Mouse (Mus musculus): Measurements from ENCODE around the gene Il17rb. TPM values are rescaled to one million over a fixed set of nuclear protein-coding genes. Genes with fewer than 3 reads are reported as not detected.

Gene Il17rb
- polyA plus RNA-seq, 1 experiment from 2014 or later, result 0.32 TPM

DNA sequence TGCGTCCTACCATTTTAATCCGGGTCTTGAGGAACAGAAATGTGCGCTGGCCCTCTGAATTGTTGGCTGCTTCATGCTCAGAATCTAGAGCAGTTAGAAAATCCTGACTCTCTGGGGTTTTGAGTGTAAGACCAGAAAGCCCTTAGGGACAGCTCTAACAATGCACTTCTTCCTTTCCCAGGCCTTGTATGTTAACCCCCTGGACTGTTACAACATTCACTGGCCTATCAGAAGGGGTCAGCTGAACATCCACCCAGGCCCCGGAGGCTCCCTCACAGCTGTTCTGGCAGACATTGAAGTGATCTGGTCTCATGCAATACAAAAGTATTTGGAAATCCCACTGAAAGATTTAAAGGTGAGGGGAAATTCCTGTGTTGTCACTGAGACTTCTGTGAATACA lies 22.6 kb downstream of the Il17rb start:
- H3K4me1 ChIP-seq, result no peaks in the 10 kb centered on the region
- peaks cover 100% of the 10 kb centered on the region for H3K36me3 ChIP-seq
- H3K9ac ChIP-seq, result no peak overlapping the region
- H3K27me3 ChIP-seq (replicated peaks), result no peaks in the 10 kb centered on the region
- no peak for ATAC-seq (ENCODE audit: extremely low read depth, insufficient number of reproducible peaks, low FRiP score, low TSS enrichment)
- no peak overlapping the region for H3K4me3 ChIP-seq
- no peaks in the 10 kb centered on the region for H3K9me3 ChIP-seq
- H3K27ac ChIP-seq (replicated peaks), result no peak overlapping the region
- no peak overlapping the region for H3K4me2 ChIP-seq
- 89% methylated on average over 4 of the region's 4 CpGs for WGBS

DNA sequence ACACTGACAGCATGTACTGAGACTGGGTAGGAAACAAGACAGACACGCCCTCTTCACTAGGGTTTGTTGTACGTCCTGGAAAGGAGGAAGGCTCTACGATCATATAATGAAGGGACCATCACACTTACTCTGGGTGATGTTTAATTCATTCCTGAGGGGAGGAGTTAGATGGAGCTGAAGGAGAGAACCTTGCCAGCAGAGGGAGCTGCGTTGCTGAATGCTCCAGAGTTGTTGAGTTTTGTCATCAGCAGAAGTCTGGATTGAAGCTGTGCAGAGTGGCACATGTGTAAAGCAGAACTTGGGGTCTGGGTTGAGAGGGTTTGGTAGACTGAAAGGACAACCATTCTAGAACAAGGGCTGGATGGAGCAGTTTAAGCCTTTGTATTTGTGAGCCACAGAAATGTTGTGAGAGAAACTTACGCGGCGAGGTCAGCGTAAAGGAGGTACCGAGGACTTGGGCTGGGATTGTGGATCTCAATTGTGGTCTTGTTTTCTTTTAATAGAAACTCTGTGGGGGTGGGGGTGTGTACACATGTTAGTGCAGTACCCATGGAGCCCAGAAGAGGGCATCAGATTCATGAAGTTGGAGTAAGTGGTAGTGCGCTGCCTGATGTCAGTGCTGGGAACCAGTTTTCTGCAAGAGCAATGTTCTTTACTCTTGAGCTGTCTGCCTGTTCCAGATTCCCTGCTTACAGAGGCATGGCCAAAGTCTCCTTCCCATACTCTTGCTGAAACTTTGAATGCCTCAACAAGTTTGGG lies 28.1 kb downstream of the Il17rb start:
- no peak for ATAC-seq (ENCODE audit: extremely low read depth, insufficient number of reproducible peaks, low FRiP score, low TSS enrichment)
- H3K4me3 ChIP-seq, result no peak overlapping the region
- no peak overlapping the region for H3K4me2 ChIP-seq
- peaks cover 10% of the 10 kb centered on the region for H3K4me1 ChIP-seq
- WGBS, result 96% methylated on average over 10 of the region's 10 CpGs
- H3K27me3 ChIP-seq (replicated peaks), result no peaks in the 10 kb centered on the region
- peaks cover 60% of the 10 kb centered on the region for H3K36me3 ChIP-seq
- no peak overlapping the region for H3K27ac ChIP-seq (replicated peaks)
- H3K9me3 ChIP-seq, result no peaks in the 10 kb centered on the region
- no peak overlapping the region for H3K9ac ChIP-seq

DNA sequence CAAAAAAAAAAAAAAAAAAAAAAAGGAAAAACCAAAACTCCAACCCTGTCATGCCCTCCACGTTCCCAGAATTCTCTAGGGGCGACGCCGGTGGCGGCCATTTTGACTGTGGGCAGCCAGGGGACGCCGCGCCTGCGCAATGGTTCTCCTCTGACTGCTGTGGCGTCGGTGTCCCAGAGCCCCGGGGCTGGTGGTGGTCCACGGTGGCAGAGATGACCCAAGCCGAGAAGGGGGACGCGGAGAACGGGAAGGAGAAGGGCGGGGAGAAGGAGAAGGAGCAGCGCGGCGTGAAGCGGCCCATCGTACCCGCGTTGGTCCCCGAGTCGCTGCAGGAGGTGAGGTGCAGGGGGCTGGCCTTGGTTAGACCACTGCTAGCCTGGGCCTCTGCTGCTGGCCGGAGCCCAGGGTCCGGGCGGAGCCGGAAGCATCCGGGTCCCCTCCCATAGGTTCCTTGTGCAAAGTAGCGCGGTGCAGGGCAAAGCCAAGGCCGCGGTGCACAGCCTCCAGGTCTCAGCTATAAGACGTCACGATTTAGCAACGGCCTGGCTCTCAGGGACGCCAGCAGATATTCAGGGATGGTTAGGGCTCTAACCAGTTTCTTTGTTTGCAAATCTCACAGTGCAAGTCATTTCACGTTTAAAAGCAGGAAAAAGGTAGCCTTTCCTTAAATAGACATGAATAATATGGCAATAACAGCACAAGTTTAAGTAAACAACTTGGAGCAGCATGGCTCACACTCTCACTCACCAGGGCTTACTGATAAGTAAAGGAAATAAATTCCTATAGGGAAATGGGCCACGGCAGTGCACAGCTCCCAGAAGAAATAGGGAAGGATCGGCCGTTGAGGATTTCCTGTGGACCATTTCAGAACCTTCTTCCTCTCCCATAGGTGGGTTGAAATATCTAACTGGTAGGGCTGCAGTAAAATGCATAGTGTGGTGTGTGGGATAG lies 30.2 kb downstream of the Il17rb start, which contains the start of gene Actr8:
Actr8 (plus strand) TSS at position 84 of the 951 bp plus-strand sequence.
- H3K36me3 ChIP-seq, result peaks cover 57% of the 10 kb centered on the region
- H3K4me2 ChIP-seq, result peak within 1 kb of the TSS; percentile 90
- H3K9me3 ChIP-seq, result no peaks in the 10 kb centered on the region
- peaks cover 10% of the 10 kb centered on the region for H3K4me1 ChIP-seq
- peak within 1 kb of the TSS; percentile 83 for H3K9ac ChIP-seq
- 1% methylated on average over 43 of the region's 44 CpGs for WGBS
- H3K4me3 ChIP-seq, result peak within 1 kb of the TSS; percentile 63
- H3K27me3 ChIP-seq (replicated peaks), result no peaks in the 10 kb centered on the region
- peak; percentile 86 for ATAC-seq (ENCODE audit: extremely low read depth, insufficient number of reproducible peaks, low FRiP score, low TSS enrichment)
- peak within 1 kb of the TSS; percentile 92 for H3K27ac ChIP-seq (replicated peaks)

DNA sequence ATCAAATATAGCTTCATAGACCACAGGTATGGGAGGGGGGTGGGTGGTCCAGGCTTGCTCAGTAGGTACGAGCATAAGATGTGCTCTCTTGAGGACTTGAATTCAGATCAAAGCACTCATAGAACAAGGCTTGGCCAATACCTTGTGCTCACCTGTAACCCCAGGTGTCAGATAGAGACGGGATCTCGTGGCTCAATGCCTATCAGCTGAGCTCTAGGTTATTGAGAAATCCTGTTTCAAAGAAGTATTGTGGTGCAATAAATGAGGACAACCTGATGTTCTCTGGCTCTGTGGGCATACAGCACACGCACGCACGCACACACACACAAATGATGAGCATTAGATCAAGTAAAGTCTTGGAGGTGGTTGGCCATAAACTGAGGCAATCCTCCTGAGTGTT lies 31.8 kb downstream of the Il17rb start:
- peaks cover 57% of the 10 kb centered on the region for H3K36me3 ChIP-seq
- ATAC-seq (ENCODE audit: extremely low read depth, insufficient number of reproducible peaks, low FRiP score, low TSS enrichment), result no peak
- 92% methylated on average over 6 of the region's 6 CpGs for WGBS

DNA sequence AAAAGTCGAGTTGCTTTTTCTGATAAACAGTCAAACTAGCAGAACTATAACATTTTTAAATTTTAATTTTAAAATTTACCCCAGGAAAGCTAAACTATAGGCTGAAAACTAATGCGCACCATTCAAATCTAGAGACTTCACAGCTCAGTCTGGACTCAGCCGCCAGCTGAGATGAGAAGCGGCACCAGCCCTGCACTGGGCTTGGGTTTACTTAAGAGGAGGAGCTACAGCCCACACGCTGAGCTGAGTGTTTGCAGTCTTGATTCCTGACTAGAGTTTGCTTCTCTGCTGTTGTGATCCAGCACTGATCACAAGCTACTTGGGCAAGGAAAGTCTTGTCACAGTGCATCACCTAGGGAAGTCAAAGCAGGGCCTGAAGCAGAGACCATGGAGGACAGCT lies 36.7 kb downstream of the Il17rb start:
- no peak overlapping the region for H3K27ac ChIP-seq (replicated peaks)
- peaks cover 24% of the 10 kb centered on the region for H3K4me1 ChIP-seq
- no peaks in the 10 kb centered on the region for H3K9me3 ChIP-seq
- no peaks in the 10 kb centered on the region for H3K27me3 ChIP-seq (replicated peaks)
- H3K4me3 ChIP-seq, result no peak overlapping the region
- 79% methylated on average over 5 of the region's 5 CpGs for WGBS
- H3K36me3 ChIP-seq, result peaks cover 60% of the 10 kb centered on the region
- no peak for ATAC-seq (ENCODE audit: extremely low read depth, insufficient number of reproducible peaks, low FRiP score, low TSS enrichment)
- H3K9ac ChIP-seq, result no peak overlapping the region
- H3K4me2 ChIP-seq, result no peak overlapping the region

More for the DNA sequence above, 31.8 kb downstream of the Il17rb start:
- H3K27me3 ChIP-seq (replicated peaks), result no peaks in the 10 kb centered on the region
- no peak overlapping the region for H3K4me2 ChIP-seq
- H3K27ac ChIP-seq (replicated peaks), result no peak overlapping the region
- no peaks in the 10 kb centered on the region for H3K9me3 ChIP-seq
- no peak overlapping the region for H3K4me3 ChIP-seq
- H3K9ac ChIP-seq, result no peak overlapping the region
- H3K4me1 ChIP-seq, result peaks cover 10% of the 10 kb centered on the region

DNA sequence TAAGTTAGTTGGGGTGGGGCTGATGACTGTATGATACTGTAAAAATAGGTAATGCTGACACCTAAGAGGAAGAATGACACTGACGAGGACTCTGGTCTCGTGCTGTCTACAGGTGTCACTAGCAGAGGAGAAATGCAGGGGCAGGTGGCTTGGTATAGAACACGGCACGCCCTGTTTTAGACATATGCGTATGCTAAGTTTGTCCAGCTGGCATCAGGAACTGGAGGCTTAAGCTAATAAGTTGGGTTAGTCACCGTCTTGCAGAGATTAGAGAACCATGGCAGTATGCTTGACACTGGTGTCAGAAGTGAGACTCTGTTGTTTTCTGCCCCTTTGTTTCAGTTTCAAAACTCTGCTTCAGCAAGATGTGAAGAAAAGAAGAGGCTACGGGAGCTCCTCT lies 37.2 kb downstream of the Il17rb start:
- Histone ChIP-seq H3K36me3 (peaks cover 60% of the 10 kb centered on the region), H3K9ac (no peak overlapping the region), H3K27me3 (replicated peaks) (no peaks in the 10 kb centered on the region), H3K4me1 (peaks cover 24% of the 10 kb centered on the region), H3K27ac (replicated peaks) (no peak overlapping the region), H3K4me3 (no peak overlapping the region), H3K9me3 (no peaks in the 10 kb centered on the region), H3K4me2 (no peak overlapping the region)
- WGBS, result 92% methylated on average over 7 of the region's 7 CpGs
- no peak for ATAC-seq (ENCODE audit: extremely low read depth, insufficient number of reproducible peaks, low FRiP score, low TSS enrichment)

DNA sequence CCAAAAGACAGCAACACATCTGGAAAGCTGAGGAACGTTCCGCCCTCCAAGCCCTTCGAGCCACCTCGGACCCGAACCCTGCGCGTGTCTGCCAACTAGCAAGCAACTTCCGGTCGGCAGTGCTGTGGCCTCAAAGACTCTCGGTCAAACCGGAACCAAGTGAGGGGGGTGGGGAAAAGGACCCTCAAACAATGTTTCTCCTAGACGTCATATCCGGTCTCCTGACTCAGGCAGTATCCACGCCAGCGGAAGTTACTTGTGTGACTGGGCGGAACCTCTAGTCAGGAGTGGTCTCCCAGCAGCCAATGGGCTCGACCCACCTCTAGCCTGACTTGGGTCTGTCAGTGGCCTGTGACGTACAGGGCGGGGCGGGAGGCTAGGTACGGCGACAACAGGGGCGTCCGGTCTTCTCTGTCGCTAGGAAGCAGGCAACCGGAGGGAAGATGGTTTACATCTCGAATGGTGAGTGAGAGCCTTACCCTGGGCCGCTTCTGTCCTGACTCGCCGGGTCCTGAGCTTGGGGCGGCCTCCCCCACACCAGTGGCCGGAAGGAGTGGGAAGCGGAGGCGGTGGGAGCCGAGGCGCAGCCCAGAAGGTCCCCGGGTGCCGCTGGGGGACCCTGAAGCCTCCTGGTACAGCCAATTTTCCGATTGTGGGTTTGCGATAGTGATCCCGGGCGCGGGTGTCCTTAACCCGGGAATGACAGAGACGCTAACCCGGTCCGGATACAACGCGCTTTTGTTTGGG lies 40.4 kb downstream of the Il17rb start, which contains the start of gene Selenok:
Selenok (plus strand) TSS at position 234 of the 747 bp plus-strand sequence.
- H3K4me3 ChIP-seq, result peak within 1 kb of the TSS; percentile 84
- H3K27ac ChIP-seq (replicated peaks), result peak within 1 kb of the TSS; percentile 81
- peaks cover 36% of the 10 kb centered on the region for H3K36me3 ChIP-seq
- WGBS, result under 1% methylated on average over 49 of the region's 49 CpGs
- no peaks in the 10 kb centered on the region for H3K27me3 ChIP-seq (replicated peaks)
- H3K9ac ChIP-seq, result peak within 1 kb of the TSS; percentile 92
- H3K9me3 ChIP-seq, result no peaks in the 10 kb centered on the region
- H3K4me1 ChIP-seq, result peaks cover 24% of the 10 kb centered on the region
- peak; percentile 100 for ATAC-seq (ENCODE audit: extremely low read depth, insufficient number of reproducible peaks, low FRiP score, low TSS enrichment)
- peak within 1 kb of the TSS; percentile 77 for H3K4me2 ChIP-seq

DNA sequence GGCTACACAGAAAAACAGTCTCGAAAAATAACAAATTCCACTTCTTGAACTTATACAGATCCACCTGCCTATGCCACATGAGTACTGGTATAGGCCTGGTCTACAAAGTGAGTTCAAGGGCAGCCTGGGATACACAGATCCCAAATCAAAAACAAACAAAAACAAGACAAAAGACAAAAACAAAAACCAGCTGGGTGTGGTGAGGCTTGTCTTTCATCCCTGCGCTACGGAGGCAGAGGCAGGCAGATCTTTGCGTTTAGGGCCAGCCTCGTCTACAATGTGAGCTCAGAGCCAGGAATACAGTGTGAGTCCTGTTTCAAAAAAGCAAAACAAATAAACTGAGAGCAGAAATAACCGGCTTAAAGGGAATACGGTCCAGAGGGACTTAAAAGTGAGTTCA lies 41.1 kb downstream of the Il17rb start:
- H3K4me1 ChIP-seq, result peaks cover 24% of the 10 kb centered on the region
- H3K27me3 ChIP-seq (replicated peaks), result no peaks in the 10 kb centered on the region
- 56% methylated on average over 7 of the region's 7 CpGs for WGBS
- H3K4me3 ChIP-seq, result peak overlapping the region; percentile 84
- H3K9me3 ChIP-seq, result no peaks in the 10 kb centered on the region
- H3K27ac ChIP-seq (replicated peaks), result peak overlapping the region; percentile 69
- H3K9ac ChIP-seq, result peak overlapping the region; percentile 73
- ATAC-seq (ENCODE audit: extremely low read depth, insufficient number of reproducible peaks, low FRiP score, low TSS enrichment), result no peak
- peaks cover 30% of the 10 kb centered on the region for H3K36me3 ChIP-seq
- H3K4me2 ChIP-seq, result peak overlapping the region; percentile 77

DNA sequence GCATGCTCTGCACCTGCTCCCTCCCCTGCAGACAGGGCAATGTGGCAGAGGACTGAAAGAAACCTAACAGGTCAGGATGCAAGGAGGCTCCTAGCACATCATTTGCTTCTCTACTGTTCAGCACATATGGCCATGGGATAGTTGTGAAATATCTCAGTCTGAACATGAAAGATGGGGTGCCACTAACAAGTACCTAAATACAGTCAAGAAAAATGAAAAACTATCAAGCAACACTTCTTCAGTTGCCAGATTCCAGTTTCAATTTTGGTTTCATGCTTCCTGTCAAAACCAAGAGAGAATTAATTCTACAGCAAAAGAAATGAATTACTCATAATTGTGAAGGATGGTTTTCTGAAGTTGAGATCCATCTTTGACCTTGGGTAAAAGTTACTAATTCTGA lies 51.3 kb downstream of the Il17rb start:
- no peaks in the 10 kb centered on the region for H3K9me3 ChIP-seq
- no peak overlapping the region for H3K4me2 ChIP-seq
- H3K27ac ChIP-seq (replicated peaks), result no peak overlapping the region
- no peaks in the 10 kb centered on the region for H3K36me3 ChIP-seq
- no peak for ATAC-seq (ENCODE audit: extremely low read depth, insufficient number of reproducible peaks, low FRiP score, low TSS enrichment)
- H3K27me3 ChIP-seq (replicated peaks), result no peaks in the 10 kb centered on the region
- H3K9ac ChIP-seq, result no peak overlapping the region
- H3K4me3 ChIP-seq, result no peak overlapping the region
- no peaks in the 10 kb centered on the region for H3K4me1 ChIP-seq

DNA sequence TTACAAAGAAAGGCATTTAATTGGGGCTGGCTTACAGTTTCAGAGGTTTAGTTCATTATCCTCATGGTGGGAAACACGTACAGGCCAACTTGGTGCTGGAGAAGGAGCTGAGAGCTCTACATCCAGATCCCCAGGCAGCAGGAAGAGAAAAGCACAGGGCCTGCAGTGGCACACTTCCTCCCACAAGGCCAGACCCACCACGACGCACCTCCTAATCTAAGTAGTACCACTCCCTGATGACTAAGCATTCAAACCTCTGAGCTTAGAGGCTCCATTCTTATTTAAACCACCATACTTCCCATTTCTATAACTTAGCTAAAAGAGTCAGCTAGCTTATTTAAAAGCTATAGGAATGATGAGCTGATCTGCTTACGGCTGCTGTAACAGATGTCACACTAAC lies 57.9 kb downstream of the Il17rb start:
- no peaks in the 10 kb centered on the region for H3K27me3 ChIP-seq (replicated peaks)
- no peak overlapping the region for H3K4me3 ChIP-seq
- no peak for ATAC-seq (ENCODE audit: extremely low read depth, insufficient number of reproducible peaks, low FRiP score, low TSS enrichment)
- no peaks in the 10 kb centered on the region for H3K9me3 ChIP-seq
- H3K4me2 ChIP-seq, result no peak overlapping the region
- H3K4me1 ChIP-seq, result no peaks in the 10 kb centered on the region
- H3K36me3 ChIP-seq, result no peaks in the 10 kb centered on the region
- H3K9ac ChIP-seq, result no peak overlapping the region
- 63% methylated on average over 4 of the region's 4 CpGs for WGBS
- no peak overlapping the region for H3K27ac ChIP-seq (replicated peaks)

DNA sequence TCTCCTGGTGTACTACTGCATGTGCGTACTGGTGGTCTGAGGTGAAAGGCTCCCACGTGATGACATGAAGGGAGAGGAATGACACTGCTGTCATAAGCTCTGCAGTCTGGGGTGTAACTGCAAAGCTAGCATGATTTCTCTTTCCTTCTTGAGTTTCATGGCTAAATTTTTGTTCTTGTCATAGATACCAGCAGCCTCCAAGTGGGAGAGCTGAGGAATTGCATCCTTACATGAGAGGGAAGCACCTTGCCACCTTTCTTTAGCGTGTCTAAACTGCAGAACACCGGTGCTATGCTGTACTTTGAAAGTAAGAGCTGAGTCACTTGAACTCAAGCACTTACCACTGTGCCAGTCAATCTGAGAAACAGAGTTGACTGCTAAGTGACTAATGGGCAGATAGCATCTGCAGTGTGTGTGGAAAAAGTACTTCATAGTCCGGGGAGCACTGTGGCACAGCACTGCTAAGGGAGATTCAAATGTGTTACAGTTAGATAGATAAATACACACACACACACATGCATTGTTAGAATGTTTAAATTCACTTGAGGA lies 61.9 kb downstream of the Il17rb start:
- Histone ChIP-seq H3K36me3 (no peaks in the 10 kb centered on the region), H3K4me2 (no peak overlapping the region), H3K9ac (no peak overlapping the region), H3K4me3 (no peak overlapping the region), H3K4me1 (no peaks in the 10 kb centered on the region), H3K9me3 (no peaks in the 10 kb centered on the region), H3K27ac (replicated peaks) (no peak overlapping the region), H3K27me3 (replicated peaks) (peaks cover 14% of the 10 kb centered on the region)
- ATAC-seq (ENCODE audit: extremely low read depth, insufficient number of reproducible peaks, low FRiP score, low TSS enrichment), result no peak
- 61% methylated on average over 5 of the region's 5 CpGs for WGBS

All from heart, embryonic 13.5 days (tissue).